Mouse (Mus musculus): ENCODE results near the gene Aoc2. TPM values are rescaled to one million over a fixed set of nuclear protein-coding genes. Genes with fewer than 3 reads are reported as not detected.
"Not testable (repeated sequence)": the region's sequence is repeated elsewhere in the genome, so short reads cannot be mapped to it uniquely, and the experiment has no call there.

Gene Aoc2
- total RNA-seq, 2 experiments from 2014 or later = 3.2 to 3.4 TPM

DNA sequence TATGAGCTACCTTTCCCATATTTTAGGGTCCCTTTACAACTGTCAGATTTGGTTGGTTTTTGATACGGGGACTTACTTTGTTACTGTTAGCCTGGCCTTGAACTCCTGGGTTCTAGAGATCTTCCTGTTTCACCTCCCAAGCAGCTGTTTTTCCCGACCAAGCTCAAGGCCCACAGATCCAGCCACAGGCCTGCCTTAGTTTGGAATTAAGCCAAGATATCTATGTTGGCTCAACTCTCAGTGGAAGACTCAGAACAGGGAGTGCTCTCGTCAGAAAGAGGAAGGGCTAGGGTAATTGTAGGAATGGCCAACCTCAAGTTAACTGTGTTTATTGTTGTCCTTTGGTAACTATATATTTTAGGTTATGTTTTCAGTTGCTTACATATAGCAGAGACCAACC is 12.7 kb upstream of the Aoc2 start:
- DNase-seq (ENCODE audit: extremely low spot score in 1 of 2, low spot score in 2 of 2) = no peak
- intact Hi-C loops (cut with DNase I) = no loop called here

DNA sequence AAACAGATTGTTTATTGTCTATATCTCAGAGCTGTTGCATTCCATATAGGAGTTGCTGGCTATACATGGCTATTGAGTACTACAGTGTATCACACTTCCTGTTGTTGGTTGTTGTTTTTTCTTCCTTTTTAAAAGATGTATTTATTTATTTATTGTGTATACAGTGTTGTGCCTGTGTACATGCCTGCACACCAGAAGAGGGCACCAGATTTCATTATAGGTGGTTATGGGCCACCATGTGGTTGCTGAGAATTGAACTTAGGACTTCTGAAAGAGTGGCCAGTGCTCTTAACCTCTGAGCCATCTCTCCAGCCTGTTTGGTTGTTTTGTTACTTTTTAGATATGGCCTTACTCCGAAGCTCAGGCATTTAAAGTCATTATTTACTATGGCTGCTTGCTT is 10.3 kb upstream of the Aoc2 start:
- intact Hi-C loops (cut with DNase I) = no loop called here

DNA sequence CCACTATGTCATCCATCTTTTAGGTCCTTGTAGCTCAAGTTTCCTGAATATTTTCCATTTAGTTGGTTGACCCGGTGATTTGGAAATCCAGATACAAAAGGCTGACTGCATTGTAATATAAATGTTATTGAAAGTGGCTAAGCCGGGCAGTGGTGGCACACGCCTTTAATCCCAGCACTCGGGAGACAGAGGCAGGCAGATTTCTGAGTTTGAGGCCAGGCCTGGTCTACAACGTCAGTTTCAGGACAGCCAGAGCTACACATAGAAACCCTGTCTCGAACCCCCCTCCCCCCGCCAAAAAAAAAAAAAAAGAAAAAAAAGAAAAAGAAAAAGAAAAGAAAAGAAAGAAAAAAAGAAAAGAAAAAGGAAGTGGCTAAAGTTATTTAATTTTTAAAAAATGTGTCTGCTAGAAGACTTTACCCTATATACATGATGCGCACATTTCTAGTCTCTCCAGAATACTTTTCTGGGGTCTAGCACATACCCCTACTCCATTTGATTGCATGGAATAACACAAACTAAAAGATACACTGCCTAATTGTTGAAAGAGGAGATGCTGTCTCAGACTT is 9.7 kb upstream of the Aoc2 start:
- DNase-seq (ENCODE audit: extremely low spot score in 1 of 2, low spot score in 2 of 2) = no peak
- intact Hi-C loops (cut with DNase I) = no loop called here

More for the DNA sequence above, 10.3 kb upstream of the Aoc2 start:
- no peak for DNase-seq (ENCODE audit: extremely low spot score in 1 of 2, low spot score in 2 of 2)

DNA sequence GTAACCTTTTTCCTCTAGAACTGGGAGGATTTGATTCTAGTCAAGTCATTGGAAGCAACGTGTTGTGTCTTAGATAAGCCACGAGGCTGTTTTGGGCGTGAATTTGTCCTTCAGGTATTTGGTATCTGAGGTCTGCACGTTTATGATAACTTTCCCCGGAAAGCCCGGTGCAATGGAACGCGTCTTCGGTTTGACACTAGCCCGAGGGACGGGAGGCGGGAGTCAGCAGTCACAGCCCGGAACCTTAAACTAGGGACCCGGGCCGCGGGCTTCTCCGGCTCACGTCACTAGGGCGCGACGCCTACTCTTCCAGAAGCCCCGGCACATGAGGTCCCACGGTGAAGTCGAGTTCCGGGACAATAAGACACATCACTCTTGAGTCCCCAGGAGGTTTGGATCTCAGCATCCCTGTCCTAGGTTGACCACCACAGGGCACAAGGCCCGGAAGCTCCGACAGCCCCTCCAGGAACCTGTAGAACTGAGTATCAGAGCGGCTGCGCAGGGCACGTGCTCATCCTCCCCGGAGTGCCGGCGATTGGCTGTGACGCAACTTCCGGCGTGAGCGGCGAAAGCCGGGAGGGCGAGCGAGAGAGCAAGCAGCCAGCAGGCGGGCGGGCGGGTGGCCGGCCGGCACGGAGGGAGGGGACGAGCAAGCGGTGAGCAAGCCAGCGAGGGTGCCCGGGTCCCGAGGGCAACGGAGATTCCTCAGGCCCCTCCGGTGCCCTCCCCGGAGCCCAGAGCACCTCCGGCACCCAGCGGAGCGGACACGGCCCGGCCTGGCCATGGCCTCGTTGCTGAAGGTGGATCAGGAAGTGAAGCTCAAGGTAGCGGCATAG is 9.0 kb upstream of the Aoc2 start, which contains the start of gene Psme3:
TSS of gene Psme3 (plus strand) at position 549 of the 836 bp plus-strand sequence.
- intact Hi-C loops (cut with DNase I) = no loop called here
- peak; percentile 92 to 95 for DNase-seq (ENCODE audit: extremely low spot score in 1 of 2, low spot score in 2 of 2)

GRCm38 (mm10) chr11:101316501-101316917 is 8.4 kb upstream of the Aoc2 start:
- DNase-seq (ENCODE audit: extremely low spot score in 1 of 2, low spot score in 2 of 2) = peak in 1 of 2 experiments; percentile 66
- intact Hi-C loops (cut with DNase I) = no loop called here

GRCm38 (mm10) chr11:101323609-101324008 is 1.3 kb upstream of the Aoc2 start:
- peak; percentile 51 to 79 for DNase-seq (ENCODE audit: extremely low spot score in 1 of 2, low spot score in 2 of 2)
- intact Hi-C loops (cut with DNase I) = loop anchor here (1.0 kb wide), 1 partner anchor 72 kb away; no protein-coding TSS in a partner anchor

DNA sequence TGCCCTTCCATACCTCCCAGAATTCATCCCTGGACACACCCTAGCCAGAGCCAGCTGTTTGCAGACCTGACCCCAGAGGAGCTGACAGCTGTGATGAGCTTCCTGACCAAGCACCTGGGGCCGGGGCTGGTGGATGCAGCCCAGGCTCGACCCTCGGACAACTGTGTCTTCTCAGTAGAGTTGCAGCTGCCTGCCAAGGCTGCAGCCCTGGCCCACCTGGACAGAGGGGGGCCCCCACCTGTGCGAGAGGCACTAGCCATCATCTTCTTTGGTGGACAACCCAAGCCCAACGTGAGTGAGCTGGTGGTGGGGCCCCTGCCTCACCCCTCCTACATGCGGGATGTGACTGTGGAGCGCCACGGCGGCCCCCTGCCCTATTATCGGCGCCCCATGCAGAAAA is 338 bp downstream of the Aoc2 start:
- intact Hi-C loops (cut with DNase I) = not testable (repeated sequence)

DNA sequence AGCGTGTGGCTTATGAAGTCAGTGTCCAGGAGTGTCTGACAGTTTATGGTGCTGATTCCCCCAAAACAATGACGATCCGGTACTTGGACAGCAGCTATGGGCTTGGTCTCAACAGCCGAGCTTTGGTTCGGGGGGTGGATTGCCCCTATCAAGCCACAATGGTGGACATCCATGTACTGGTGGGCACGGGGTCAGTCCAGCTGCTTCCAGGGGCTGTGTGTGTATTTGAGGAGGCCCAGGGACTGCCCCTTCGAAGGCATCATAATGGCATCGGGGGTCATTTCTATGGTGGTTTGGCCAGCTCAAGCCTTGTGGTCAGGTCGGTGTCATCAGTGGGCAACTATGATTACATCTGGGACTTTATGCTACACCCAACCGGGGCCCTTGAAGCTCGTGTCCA is 1.3 kb downstream of the Aoc2 start:
- DNase-seq (ENCODE audit: extremely low spot score in 1 of 2, low spot score in 2 of 2) = no peak
- intact Hi-C loops (cut with DNase I) = no loop called here

More for the DNA sequence above, 338 bp downstream of the Aoc2 start:
- not testable (repeated sequence) for DNase-seq (ENCODE audit: extremely low spot score in 1 of 2, low spot score in 2 of 2)

- DNase-seq (ENCODE audit: extremely low spot score in 1 of 2, low spot score in 2 of 2) = no peak
These were observed 2.4 kb downstream of the Aoc2 start for GRCm38 (mm10) chr11:101327311-101327710.

GRCm38 (mm10) chr11:101328941-101329635 is 4.2 kb downstream of the Aoc2 start:
- intact Hi-C loops (cut with DNase I) = no loop called here
- peak in 1 of 2 experiments; percentile 51 for DNase-seq (ENCODE audit: extremely low spot score in 1 of 2, low spot score in 2 of 2)

More at GRCm38 (mm10) chr11:101327311-101327710, 2.4 kb downstream of the Aoc2 start:
- intact Hi-C loops (cut with DNase I) = no loop called here

DNA sequence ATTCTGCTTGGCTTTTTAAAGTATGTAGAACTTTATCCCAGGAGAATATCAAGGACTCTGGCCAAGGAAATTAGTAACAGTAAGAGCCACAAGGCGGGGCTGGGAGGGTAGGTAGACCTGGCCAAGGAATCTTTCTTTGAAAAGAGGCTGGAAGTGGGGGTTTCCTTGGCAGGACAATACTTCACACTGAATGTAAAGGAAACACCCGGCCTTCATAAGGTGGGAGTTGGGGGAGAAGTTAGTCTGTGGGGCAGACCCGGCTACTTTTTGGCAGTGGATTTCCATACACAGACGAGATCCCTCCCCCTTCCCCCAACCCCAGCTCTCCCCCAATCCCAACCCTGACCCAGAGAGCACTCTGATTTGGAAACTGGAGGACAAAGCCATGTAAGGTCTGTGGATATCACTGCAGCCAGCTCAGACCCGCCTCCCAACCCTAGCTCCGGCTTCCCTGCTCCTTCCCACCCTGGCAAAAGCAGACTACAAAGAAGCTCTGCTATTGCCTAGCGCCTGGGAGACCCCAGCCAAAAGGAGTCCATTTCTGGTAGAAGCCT is 5.6 kb downstream of the Aoc2 start, which contains the start of gene Aoc3:
TSS of gene Aoc3 (plus strand) at position 235 of the 554 bp plus-strand sequence.
- DNase-seq (ENCODE audit: extremely low spot score in 1 of 2, low spot score in 2 of 2) = no peak
- intact Hi-C loops (cut with DNase I) = no loop called here

DNA sequence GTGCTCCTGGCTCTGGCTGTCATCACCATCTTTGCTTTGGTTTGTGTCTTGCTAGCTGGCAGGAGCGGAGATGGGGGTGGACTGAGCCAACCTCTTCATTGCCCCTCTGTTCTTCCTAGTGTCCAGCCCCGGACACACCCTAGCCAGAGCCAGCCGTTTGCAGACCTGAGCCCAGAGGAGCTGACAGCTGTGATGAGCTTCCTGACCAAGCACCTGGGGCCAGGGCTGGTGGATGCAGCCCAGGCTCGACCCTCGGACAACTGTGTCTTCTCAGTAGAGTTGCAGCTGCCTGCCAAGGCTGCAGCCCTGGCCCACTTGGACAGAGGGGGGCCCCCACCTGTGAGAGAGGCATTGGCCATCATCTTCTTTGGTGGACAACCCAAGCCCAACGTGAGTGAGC is 6.1 kb downstream of the Aoc2 start:
- DNase-seq (ENCODE audit: extremely low spot score in 1 of 2, low spot score in 2 of 2); intact Hi-C loops (cut with DNase I): not testable (repeated sequence)

GRCm38 (mm10) chr11:101332537-101332936 is 7.7 kb downstream of the Aoc2 start:
- no peak for DNase-seq (ENCODE audit: extremely low spot score in 1 of 2, low spot score in 2 of 2)
- intact Hi-C loops (cut with DNase I) = no loop called here

DNA sequence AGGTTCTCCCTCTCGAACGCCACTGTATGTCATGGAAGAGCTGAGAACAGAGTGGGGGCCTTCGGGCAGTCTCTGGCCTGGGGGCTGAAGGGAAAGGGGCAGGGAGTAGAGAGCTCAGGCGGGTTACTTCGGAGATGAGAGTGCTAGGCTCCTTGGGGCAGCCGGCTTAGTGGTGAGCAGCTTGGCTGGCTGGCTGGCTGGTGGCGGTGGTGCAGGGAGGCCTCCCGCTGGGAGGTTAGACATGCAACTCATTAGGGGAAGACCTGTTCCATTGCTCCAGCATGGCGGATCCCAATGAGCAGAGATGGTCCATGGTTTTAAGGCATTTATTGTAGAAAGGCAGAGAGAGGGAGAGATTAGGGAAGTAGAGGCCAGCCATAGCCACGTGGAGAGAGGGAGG is 9.2 kb downstream of the Aoc2 start:
- DNase-seq (ENCODE audit: extremely low spot score in 1 of 2, low spot score in 2 of 2) = no peak
- intact Hi-C loops (cut with DNase I) = no loop called here

DNA sequence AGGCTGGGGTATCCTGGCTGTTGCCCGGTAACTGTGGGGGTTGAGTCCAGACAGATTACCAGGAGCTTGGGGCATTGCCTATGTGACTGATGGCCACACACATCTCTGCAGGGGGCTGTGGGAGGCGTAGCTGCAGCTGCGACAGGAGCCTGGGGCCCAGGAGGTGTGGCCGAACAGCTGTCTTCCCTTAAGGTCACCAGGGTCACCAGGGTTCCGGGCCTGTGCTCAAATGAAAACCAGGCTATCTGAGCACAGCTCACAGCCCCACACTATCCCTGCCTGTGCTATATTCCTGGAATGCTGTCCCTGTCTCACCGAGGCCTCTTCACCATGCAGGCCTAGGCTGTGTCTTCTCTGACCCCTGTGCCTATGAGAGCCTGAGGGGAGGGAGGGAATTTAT is 9.7 kb downstream of the Aoc2 start:
- DNase-seq (ENCODE audit: extremely low spot score in 1 of 2, low spot score in 2 of 2) = no peak
- intact Hi-C loops (cut with DNase I) = no loop called here

GRCm38 (mm10) chr11:101335685-101336084 is 10.8 kb downstream of the Aoc2 start:
- no peak for DNase-seq (ENCODE audit: extremely low spot score in 1 of 2, low spot score in 2 of 2)
- intact Hi-C loops (cut with DNase I) = no loop called here

GRCm38 (mm10) chr11:101338123-101338760 is 13.4 kb downstream of the Aoc2 start:
- no peak for DNase-seq (ENCODE audit: extremely low spot score in 1 of 2, low spot score in 2 of 2)
- intact Hi-C loops (cut with DNase I) = no loop called here

DNA sequence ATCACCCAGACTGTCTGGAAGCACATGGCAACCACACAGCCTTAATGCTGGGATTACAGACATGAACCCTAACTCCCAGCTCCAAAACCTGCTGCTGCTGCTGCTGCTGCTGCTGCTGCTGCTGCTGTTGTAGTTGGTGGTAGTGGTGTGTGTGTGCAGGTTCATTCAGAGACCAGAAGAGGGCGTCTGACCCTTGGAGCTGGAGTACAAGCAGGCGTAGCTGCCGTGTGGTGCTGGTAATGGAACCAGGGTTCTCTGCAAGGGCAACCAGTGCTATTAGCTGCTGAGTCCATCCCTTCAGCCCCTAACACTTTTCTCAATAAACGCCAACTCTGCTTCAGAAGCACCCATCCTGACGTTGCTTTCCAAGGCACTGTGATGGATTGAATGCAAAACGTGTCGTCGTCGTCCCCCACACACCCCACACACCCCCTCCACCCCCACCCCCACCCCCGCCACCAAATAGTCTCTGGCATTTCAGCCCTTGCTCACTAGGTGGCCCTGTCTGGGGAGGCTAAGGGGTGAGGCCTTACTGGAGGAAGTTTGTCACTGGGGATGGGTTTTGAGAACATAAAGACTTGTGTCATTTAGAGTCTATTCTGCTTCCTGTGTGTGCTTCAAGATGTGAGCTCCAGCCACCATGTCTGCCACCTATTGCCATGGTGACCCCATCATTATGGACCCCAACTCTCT is 22.4 kb downstream of the Aoc2 start:
- intact Hi-C loops (cut with DNase I) = no loop called here
- DNase-seq (ENCODE audit: extremely low spot score in 1 of 2, low spot score in 2 of 2) = no peak
